Mouse (Mus musculus) forebrain, embryonic 14.5 days (tissue): Measurements from ENCODE around the gene Klf4. TPM values are rescaled to one million over a fixed set of nuclear protein-coding genes. Genes with fewer than 3 reads are reported as not detected.

Experiments used
- ATAC-seq: fragments of 200-750 bp; cut with Nextera tagmentation; 2 replicates; pipeline ENCODE4 v1.8.0; 2017; ENCODE audit warnings: mild to moderate bottlenecking, moderate library complexity
- DNase-seq: peaks from one replicate; pipeline ENCODE4 v3.0.0-alpha.2; 2015; ENCODE audit warnings: low spot score
- H3K27ac ChIP-seq: fragments of 300-500 bp; sonication (generic); 2 replicates; pipeline ENCODE4 v1.5.1; 2014; ENCODE audit warnings: low read depth, mild to moderate bottlenecking, control low read depth, low read length, moderate library complexity
- H3K27me3 ChIP-seq: fragments of 300-500 bp; sonication (generic); replicated peaks from 2 replicates; pipeline ENCODE4 v1.6.1; 2014; ENCODE audit warnings: low read length, control low read depth, mixed read lengths; ENCODE audit not compliant: control insufficient read depth, insufficient read depth
- H3K36me3 ChIP-seq: fragments of 300-500 bp; sonication (generic); 2 replicates; pipeline ENCODE4 v1.6.1; 2014; ENCODE audit warnings: low read length, control low read depth; ENCODE audit not compliant: control insufficient read depth, insufficient read depth
- H3K4me1 ChIP-seq: fragments of 300-500 bp; sonication (generic); 2 replicates; pipeline ENCODE4 v1.6.1; 2014; ENCODE audit warnings: antibody characterized with exemption, low read length, control low read depth; ENCODE audit not compliant: control insufficient read depth, insufficient read depth
- H3K4me2 ChIP-seq: fragments of 300-500 bp; sonication (generic); 2 replicates; pipeline ENCODE4 v1.6.1; 2014; ENCODE audit warnings: mild to moderate bottlenecking, control low read depth, low read length
- H3K4me3 ChIP-seq: fragments of 300-500 bp; sonication (generic); 2 replicates; pipeline ENCODE4 v1.5.1; 2014; ENCODE audit warnings: low read depth, low read length, control low read depth
- H3K9ac ChIP-seq: fragments of 300-500 bp; sonication (generic); 2 replicates; pipeline ENCODE4 v1.6.1; 2014; ENCODE audit warnings: mild to moderate bottlenecking, low read length, control low read depth, moderate library complexity
- H3K9me3 ChIP-seq: fragments of 300-500 bp; sonication (generic); replicated peaks from 2 replicates; pipeline ENCODE4 v1.6.1; 2016; ENCODE audit warnings: low read length, control low read depth, mixed read lengths; ENCODE audit not compliant: control insufficient read depth
- WGBS: fragments of 180-500 bp; shearing (Covaris S2); extraction: QIAGEN DNeasy Blood & Tissue Kit; methylation state at CpG from one replicate; pipeline ENCODE4 v1.1.7; 2014; 5-methylcytosine and 5-hydroxymethylcytosine counted together
- polyA plus RNA-seq: library from polyadenylated mRNA; unstranded; fragments of >200 nt; fragmentation: Nextera tagmentation; extraction: Ambion mirVana; gene quantifications from 2 replicates; pipeline ENCODE4 v1.2.1, GENCODE M21; 2014

The Klf4 gene
- polyA plus RNA-seq, 1 experiment from 2014 or later = 1.3 TPM

- DNase-seq = peak; percentile 52
- WGBS = 28% methylated on average over 4 of the region's 4 CpGs
Measured at GRCm38 (mm10) chr4:55477933-55478332, 54.3 kb downstream of the Klf4 start.

GRCm38 (mm10) chr4:55477210-55477759 is 55.0 kb downstream of the Klf4 start:
- no peak overlapping the region for H3K27ac ChIP-seq
- ATAC-seq (no peak), DNase-seq (no peak)
- no peak overlapping the region for H3K4me2 ChIP-seq
- H3K4me1 ChIP-seq = no peaks in the 10 kb centered on the region; the same call in 1 of the 2 replicates
- no peaks in the 10 kb centered on the region for H3K27me3 ChIP-seq
- no peaks in the 10 kb centered on the region for H3K36me3 ChIP-seq
- 79% methylated on average over 7 of the region's 7 CpGs for WGBS
- no peak overlapping the region for H3K9ac ChIP-seq
- no peak overlapping the region for H3K4me3 ChIP-seq
- H3K9me3 ChIP-seq = no peaks in the 10 kb centered on the region

More at GRCm38 (mm10) chr4:55477933-55478332, 54.3 kb downstream of the Klf4 start:
- no peak overlapping the region for H3K9ac ChIP-seq
- no peak overlapping the region for H3K4me2 ChIP-seq
- H3K4me1 ChIP-seq = no peaks in the 10 kb centered on the region; the same call in 1 of the 2 replicates
- H3K27ac ChIP-seq = no peak overlapping the region
- no peak overlapping the region for H3K4me3 ChIP-seq
- H3K27me3 ChIP-seq = no peaks in the 10 kb centered on the region
- H3K36me3 ChIP-seq = no peaks in the 10 kb centered on the region
- ATAC-seq = peak; percentile 50; the same call in 1 of the 2 replicates
- no peaks in the 10 kb centered on the region for H3K9me3 ChIP-seq

Other genes starting within 250 kb of the Klf4 start
- 95.7 and 120 TPM in 2 replicates for gene Rad23b, start 182.4 kb downstream of the Klf4 start, polyA plus RNA-seq